22 mouse cellular contexts compared by ENCODE assay signal in genomic region chr2:132841071-132841470, GRCm38 (mm10). TPM values are rescaled to one million over a fixed set of nuclear protein-coding genes. Genes with fewer than 3 reads are reported as not detected.
"Had no signal": no experiment of that assay in that cellular context is flagged by ENCODE, and none has a peak within 500 bp of the region (broad histone marks: within the 10 kb centered on the region; RNA-seq: fewer than 3 reads in every experiment).

No protein-coding gene starts in this region.

- H3K9ac ChIP-seq: limb, embryonic 12.5 days; limb, embryonic 15.5 days; liver, embryonic 14.5 days; liver, postnatal 0 days; lung, embryonic 14.5 days; midbrain, embryonic 12.5 days; midbrain, embryonic 15.5 days; neural tube, embryonic 12.5 days; neural tube, embryonic 15.5 days had no signal

- H3K27me3 ChIP-seq: limb, embryonic 12.5 days; limb, embryonic 15.5 days; midbrain, embryonic 12.5 days; midbrain, embryonic 15.5 days; neural tube, embryonic 12.5 days; neural tube, embryonic 15.5 days had no signal

- H3K4me1 ChIP-seq: limb, embryonic 12.5 days; limb, embryonic 15.5 days; midbrain, embryonic 12.5 days; midbrain, embryonic 15.5 days; neural tube, embryonic 12.5 days; neural tube, embryonic 15.5 days had no signal

- H3K36me3 ChIP-seq: midbrain, embryonic 15.5 days; neural tube, embryonic 15.5 days had no signal

- H3K9me3 ChIP-seq: limb, embryonic 12.5 days; limb, embryonic 15.5 days; midbrain, embryonic 12.5 days; midbrain, embryonic 15.5 days; neural tube, embryonic 12.5 days; neural tube, embryonic 15.5 days had no signal

- H3K4me2 ChIP-seq: limb, embryonic 12.5 days; limb, embryonic 15.5 days; liver, embryonic 11.5 days; lung, embryonic 14.5 days; midbrain, embryonic 12.5 days; midbrain, embryonic 15.5 days; neural tube, embryonic 12.5 days; neural tube, embryonic 15.5 days had no signal

- DNase-seq: kidney, postnatal 14 days; kidney, postnatal 4 days; left cerebral cortex, postnatal 4 days; liver, postnatal 0 days; lung, embryonic 14.5 days; right cerebral cortex, adult 18-20 months; right cerebral cortex, postnatal 14 days; right cerebral cortex, postnatal 4 days; thymus, adult 2 months; thymus, postnatal 14 days; thymus, postnatal 4 days had no signal

- H3K4me3 ChIP-seq: limb, embryonic 12.5 days; limb, embryonic 15.5 days; midbrain, embryonic 12.5 days; midbrain, embryonic 15.5 days; neural tube, embryonic 12.5 days; neural tube, embryonic 15.5 days had no signal

- ATAC-seq: liver, postnatal 0 days; lung, postnatal 0 days; midbrain, embryonic 15.5 days had no signal

- H3K27ac ChIP-seq: limb, embryonic 12.5 days; limb, embryonic 15.5 days; liver, embryonic 14.5 days; macrophage; midbrain, embryonic 12.5 days; midbrain, embryonic 15.5 days; neural tube, embryonic 12.5 days; neural tube, embryonic 15.5 days; stomach, postnatal 0 days had no signal

RNA-seq across cellular contexts. Expression of gene Lrrn4, which starts 39.6 kb away (rescaled TPM):
- polyA plus RNA-seq: macrophage had no signal

RNA-seq across cellular contexts. Expression of gene Chgb, which starts 60.0 kb away (rescaled TPM):
- polyA plus RNA-seq: liver, postnatal 0 days had no signal
